Mouse (Mus musculus) MEL (cell line): Measurements from ENCODE around the gene Camta2. TPM values are rescaled to one million over a fixed set of nuclear protein-coding genes. Genes with fewer than 3 reads are reported as not detected.

Experiments used
- DNase-seq: peaks from one replicate; pipeline ENCODE4 v3.0.0; 2011; ENCODE audit warnings: low read depth, low spot score
- H3K27ac ChIP-seq: 2 replicates; pipeline ENCODE4 v1.5.1; 2012; ENCODE audit warnings: low read depth, mild to moderate bottlenecking, control low read depth, low read length, moderate library complexity; ENCODE audit not compliant: control insufficient read depth
- H3K27me3 ChIP-seq, 2 experiments: fragments of 150-350 bp in 1 of 2; sonication (generic) in 1 of 2; 2 replicates each; pipeline ENCODE4 v1.6.1; 2012; ENCODE audit warnings: low read length in 2 of 2, mild to moderate bottlenecking in 2 of 2, improper control_type of control experiment in 1 of 2, moderate library complexity in 1 of 2; ENCODE audit not compliant: insufficient read depth in 2 of 2, control insufficient read depth in 1 of 2
- H3K36me3 ChIP-seq, 2 experiments: 2 replicates each; pipeline ENCODE4 v1.6.1; 2012 to 2014; ENCODE audit warnings: low read length in 2 of 2, improper control_type of control experiment in 1 of 2, inconsistent platforms in 1 of 2, mild to moderate bottlenecking in 1 of 2; ENCODE audit not compliant: insufficient read depth in 2 of 2, control insufficient read depth in 1 of 2
- H3K4me1 ChIP-seq, 2 experiments: fragments of 150-350 bp in 1 of 2; sonication (generic) in 1 of 2; 2 replicates each; pipeline ENCODE4 v1.6.1; 2012; ENCODE audit warnings: low read length in 2 of 2, improper control_type of control experiment in 1 of 2, mild to moderate bottlenecking in 1 of 2; ENCODE audit not compliant: insufficient read depth in 2 of 2, control insufficient read depth in 1 of 2
- H3K4me3 ChIP-seq, 2 experiments: fragments of 150-350 bp in 1 of 2; sonication (generic) in 1 of 2; 2 replicates each; pipeline ENCODE4 v1.5.1; 2012; ENCODE audit warnings: low read depth in 2 of 2, low read length in 2 of 2, mild to moderate bottlenecking in 2 of 2, moderate library complexity in 2 of 2, control low read depth in 1 of 2, improper control_type of control experiment in 1 of 2; ENCODE audit not compliant: control insufficient read depth in 1 of 2, insufficient read depth in 1 of 2
- H3K79me2 ChIP-seq: 2 replicates; pipeline ENCODE4 v1.6.1; 2012; ENCODE audit warnings: mild to moderate bottlenecking, low read length, moderate library complexity; ENCODE audit not compliant: control insufficient read depth, poor library complexity, insufficient read depth
- H3K9ac ChIP-seq: 2 replicates; pipeline ENCODE4 v1.6.1; 2012; ENCODE audit warnings: low read depth, mild to moderate bottlenecking, control low read depth, low read length, moderate library complexity; ENCODE audit not compliant: control insufficient read depth, poor library complexity, severe bottlenecking
- H3K9me3 ChIP-seq: fragments of 150-350 bp; sonication (generic); replicated peaks from 2 replicates; pipeline ENCODE4 v1.6.1; 2012; ENCODE audit warnings: mild to moderate bottlenecking, low read length, improper control_type of control experiment, moderate library complexity; ENCODE audit not compliant: insufficient read depth
- CHD1 ChIP-seq: IDR thresholded peaks from 2 replicates; pipeline ENCODE4 v1.6.1; 2012; ENCODE audit warnings: low read depth, mild to moderate bottlenecking, inconsistent platforms, low read length, improper control_type of control experiment
- E2F4 ChIP-seq: IDR thresholded peaks from 2 replicates; pipeline ENCODE4 v1.6.1; 2011; ENCODE audit warnings: low read depth, low read length, improper control_type of control experiment, borderline replicate concordance
- ELF1 ChIP-seq: IDR thresholded peaks from 2 replicates; pipeline ENCODE4 v1.6.1; 2014; ENCODE audit warnings: low read depth, mild to moderate bottlenecking, inconsistent platforms, low read length, improper control_type of control experiment, moderate library complexity
- EP300 ChIP-seq, 2 experiments: IDR thresholded peaks; 2 replicates each; pipeline ENCODE4 v1.6.1; 2011; ENCODE audit warnings: improper control_type of control experiment in 2 of 2, low read length in 2 of 2, low read depth in 1 of 2, mild to moderate bottlenecking in 1 of 2
- GABPA ChIP-seq: IDR thresholded peaks from 2 replicates; pipeline ENCODE4 v1.6.1; 2012; ENCODE audit warnings: low read depth, mild to moderate bottlenecking, inconsistent platforms, low read length, improper control_type of control experiment, moderate library complexity
- HCFC1 ChIP-seq: IDR thresholded peaks from 2 replicates; pipeline ENCODE4 v1.6.1; 2012; ENCODE audit warnings: low read depth, mild to moderate bottlenecking, inconsistent platforms, low read length, improper control_type of control experiment, moderate library complexity
- JUND ChIP-seq: IDR thresholded peaks from 2 replicates; pipeline ENCODE4 v1.6.1; 2011; ENCODE audit warnings: low read depth, mild to moderate bottlenecking, improper control_type of control experiment, low read length
- MAFK ChIP-seq: IDR thresholded peaks from 2 replicates; pipeline ENCODE4 v1.6.1; 2011; ENCODE audit warnings: low read depth, mild to moderate bottlenecking, low read length, improper control_type of control experiment, borderline replicate concordance
- MAX ChIP-seq: IDR thresholded peaks from 2 replicates; pipeline ENCODE4 v1.6.1; 2011; ENCODE audit warnings: low read length, improper control_type of control experiment
- MAZ ChIP-seq: IDR thresholded peaks from 2 replicates; pipeline ENCODE4 v1.6.1; 2012; ENCODE audit warnings: low read depth, mild to moderate bottlenecking, inconsistent platforms, low read length, improper control_type of control experiment
- MEF2A ChIP-seq: IDR thresholded peaks from 2 replicates; pipeline ENCODE4 v1.6.1; 2014; ENCODE audit warnings: low read depth, mild to moderate bottlenecking, inconsistent platforms, low read length, improper control_type of control experiment; ENCODE audit not compliant: poor library complexity, insufficient replicate concordance, severe bottlenecking; ENCODE audit errors: extremely low read depth
- MXI1 ChIP-seq: IDR thresholded peaks from 2 replicates; pipeline ENCODE4 v1.6.1; 2011; ENCODE audit warnings: mild to moderate bottlenecking, low read depth, low read length, improper control_type of control experiment
- MYB ChIP-seq: IDR thresholded peaks from 2 replicates; pipeline ENCODE4 v1.6.1; 2011; ENCODE audit warnings: mild to moderate bottlenecking, low read depth, low read length, improper control_type of control experiment
- MYC ChIP-seq: IDR thresholded peaks from 2 replicates; pipeline ENCODE4 v1.6.1; 2011; ENCODE audit warnings: low read depth, mild to moderate bottlenecking, low read length, improper control_type of control experiment, moderate library complexity
- NELFE ChIP-seq: IDR thresholded peaks from 2 replicates; pipeline ENCODE4 v1.6.1; 2011; ENCODE audit warnings: low read depth, low read length, improper control_type of control experiment
- NRF1 ChIP-seq: IDR thresholded peaks from 2 replicates; pipeline ENCODE4 v1.6.1; 2014; ENCODE audit warnings: low read depth, mild to moderate bottlenecking, inconsistent platforms, low read length, improper control_type of control experiment, moderate library complexity; ENCODE audit not compliant: poor library complexity, insufficient read depth, severe bottlenecking
- POLR2A ChIP-seq, 2 experiments: IDR thresholded peaks; 2 replicates each; pipeline ENCODE4 v1.6.1; 2011 to 2012; ENCODE audit warnings: low read length in 2 of 2, mild to moderate bottlenecking in 2 of 2, control low read depth in 1 of 2, improper control_type of control experiment in 1 of 2, low read depth in 1 of 2, moderate library complexity in 1 of 2; ENCODE audit not compliant: control insufficient read depth in 1 of 2, insufficient read depth in 1 of 2, poor library complexity in 1 of 2
- POLR2AphosphoS2 ChIP-seq: IDR thresholded peaks from 2 replicates; pipeline ENCODE4 v1.6.1; 2011; ENCODE audit warnings: low read length, improper control_type of control experiment
- RAD21 ChIP-seq: IDR thresholded peaks from 2 replicates; pipeline ENCODE4 v1.6.1; 2011; ENCODE audit warnings: mild to moderate bottlenecking, low read depth, low read length, improper control_type of control experiment
- RCOR1 ChIP-seq: IDR thresholded peaks from 2 replicates; pipeline ENCODE4 v1.6.1; 2012; ENCODE audit warnings: low read depth, mild to moderate bottlenecking, inconsistent platforms, low read length, improper control_type of control experiment
- SIN3A ChIP-seq: IDR thresholded peaks from 2 replicates; pipeline ENCODE4 v1.6.1; 2012; ENCODE audit warnings: low read length, improper control_type of control experiment, inconsistent platforms
- TBP ChIP-seq: IDR thresholded peaks from 2 replicates; pipeline ENCODE4 v1.8.0; 2011; ENCODE audit warnings: low read depth, low read length, improper control_type of control experiment
- TCF12 ChIP-seq: IDR thresholded peaks from 2 replicates; pipeline ENCODE4 v1.6.1; 2014; ENCODE audit warnings: low read depth, mild to moderate bottlenecking, inconsistent platforms, low read length, improper control_type of control experiment, moderate library complexity
- UBTF ChIP-seq: IDR thresholded peaks from 2 replicates; pipeline ENCODE4 v1.6.1; 2012; ENCODE audit warnings: low read depth, mild to moderate bottlenecking, inconsistent platforms, low read length, improper control_type of control experiment, moderate library complexity, borderline replicate concordance; ENCODE audit not compliant: insufficient read depth
- USF1 ChIP-seq: IDR thresholded peaks from 2 replicates; pipeline ENCODE4 v1.6.1; 2014; ENCODE audit warnings: low read depth, mild to moderate bottlenecking, inconsistent platforms, low read length, improper control_type of control experiment, moderate library complexity
- ZC3H11A ChIP-seq: IDR thresholded peaks from 2 replicates; pipeline ENCODE4 v1.6.1; 2012; ENCODE audit warnings: low read depth, mild to moderate bottlenecking, inconsistent platforms, low read length, improper control_type of control experiment
- ZKSCAN1 ChIP-seq: IDR thresholded peaks from 2 replicates; pipeline ENCODE4 v1.6.1; 2012; ENCODE audit warnings: low read depth, mild to moderate bottlenecking, inconsistent platforms, low read length, improper control_type of control experiment, moderate library complexity
- ZNF384 ChIP-seq: IDR thresholded peaks from 2 replicates; pipeline ENCODE4 v1.6.1; 2012; ENCODE audit warnings: low read depth, mild to moderate bottlenecking, inconsistent platforms, low read length, improper control_type of control experiment
- polyA plus RNA-seq, 2 experiments: library from polyadenylated mRNA; stranded (reverse) in 1 of 2; unstranded in 1 of 2; fragments of >175 nt in 1 of 2; fragments of >200 nt in 1 of 2; gene quantifications; 2 replicates each; pipeline versions ENCODE4 v1.2.1 to v1.2.4; 2012; ENCODE audit warnings: low replicate concordance in 2 of 2, low read depth in 1 of 2; ENCODE audit not compliant: insufficient read length in 2 of 2, insufficient read depth in 1 of 2, missing spikeins in 1 of 2
- total RNA-seq: library from RNA; depleted of rRNA; stranded (reverse); fragments of 300-350 nt; gene quantifications from 2 replicates; pipeline ENCODE4 v1.2.3, GENCODE M21; 2012

Gene Camta2
- total and polyA plus RNA-seq, 3 experiments: 1.9 to 15.0 TPM; not detected in 1

GRCm38 (mm10) chr11:70637764-70638163 is 50.1 kb downstream of the Camta2 start (continued):
- TF ChIP-seq ZKSCAN1 (no peak), NRF1 (no peak), ZC3H11A (no peak), UBTF (no peak), MAZ (no peak), MXI1 (peak; percentile 63), ELF1 (no peak; the same call in 1 of the 2 replicates), ZNF384 (peak; percentile 85), NELFE (peak; percentile 39; the same call in 1 of the 2 replicates), TCF12 (peak; percentile 75), SIN3A (peak; percentile 49; the same call in 1 of the 2 replicates), POLR2AphosphoS2 (no peak), MEF2A (no peak), MYB (no peak), EP300 (IDR thresholded peaks at IDR 0.05; ENCODE audit: low read depth in 1 of 2, low read length in 2 of 2) (peak; percentile 76 to 80), GABPA (no peak)

- TF ChIP-seq ZNF384 (no peak), CHD1 (no peak), POLR2A (IDR thresholded peaks at IDR 0.05; ENCODE audit: control insufficient read depth in 1 of 2, insufficient read depth in 1 of 2, low read depth in 1 of 2, low read length in 2 of 2, poor library complexity in 1 of 2) (no peak), MAFK (no peak), POLR2AphosphoS2 (no peak), USF1 (no peak), RCOR1 (no peak), RAD21 (no peak), TBP (no peak), HCFC1 (no peak), MAX (no peak), JUND (no peak), E2F4 (no peak), MYC (no peak), NELFE (no peak)
- H3K4me3 ChIP-seq: no peak overlapping the region
- peaks cover 8% of the 10 kb centered on the region; the same call in 1 of the 2 replicates for H3K79me2 ChIP-seq
- no peak overlapping the region for H3K27ac ChIP-seq
- H3K36me3 ChIP-seq: peaks cover 0 to 36% of the 10 kb centered on the region in 2 experiments; a peak in 2 of 4 replicates
- H3K9me3 ChIP-seq: no peaks in the 10 kb centered on the region
- no peak for DNase-seq
- no peak overlapping the region for H3K9ac ChIP-seq
- H3K27me3 ChIP-seq: no peaks in the 10 kb centered on the region
- peaks cover 14 to 38% of the 10 kb centered on the region in 2 experiments for H3K4me1 ChIP-seq
Observed at GRCm38 (mm10) chr11:70635601-70636000, 52.3 kb downstream of the Camta2 start.
